Mouse (Mus musculus): ENCODE data around the gene Ofd1. TPM values are rescaled to one million over a fixed set of nuclear protein-coding genes. Genes with fewer than 3 reads are reported as not detected.

Gene Ofd1
- total RNA-seq, 2 experiments from 2014 or later = 4.6 to 5.6 TPM

DNA sequence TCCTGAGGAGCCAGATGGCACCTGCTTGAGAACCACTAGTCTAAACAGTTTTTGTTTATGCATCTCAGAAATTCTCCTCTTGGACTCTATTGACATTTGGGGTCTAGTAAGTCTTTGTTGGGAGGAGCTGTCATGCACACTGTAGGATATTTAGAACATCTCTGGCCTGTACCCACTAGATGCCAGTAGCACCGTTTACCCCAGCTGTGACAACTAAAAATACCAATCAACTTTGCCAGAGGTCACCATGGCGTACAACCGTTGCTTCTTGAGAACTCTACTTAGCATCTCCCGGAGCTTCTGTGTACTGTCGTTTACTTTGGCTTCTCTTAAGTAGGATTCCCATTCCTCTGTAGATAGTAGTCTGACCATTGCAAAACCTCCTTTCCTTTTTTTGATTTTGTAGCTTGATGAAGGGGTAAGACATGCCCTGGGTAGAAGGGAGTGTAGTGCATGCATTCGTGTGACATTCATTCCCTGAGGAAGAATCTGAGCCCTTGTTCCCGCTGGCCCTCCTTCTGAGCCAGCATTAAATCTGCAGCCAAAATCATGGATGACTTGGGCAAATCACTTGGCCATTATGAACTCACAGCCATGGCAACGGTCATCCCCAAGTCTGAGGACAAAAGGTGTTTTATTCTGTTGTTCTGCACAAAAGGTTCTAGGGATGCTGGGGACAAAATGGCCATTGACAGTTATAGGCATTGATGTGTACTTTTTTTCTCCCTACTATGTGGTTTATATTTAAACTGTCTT is 74.9 kb downstream of the Ofd1 start:
- intact Hi-C loops (cut with DNase I) = no loop called here
- no peak for DNase-seq (ENCODE audit: low spot score in 2 of 2)

DNA sequence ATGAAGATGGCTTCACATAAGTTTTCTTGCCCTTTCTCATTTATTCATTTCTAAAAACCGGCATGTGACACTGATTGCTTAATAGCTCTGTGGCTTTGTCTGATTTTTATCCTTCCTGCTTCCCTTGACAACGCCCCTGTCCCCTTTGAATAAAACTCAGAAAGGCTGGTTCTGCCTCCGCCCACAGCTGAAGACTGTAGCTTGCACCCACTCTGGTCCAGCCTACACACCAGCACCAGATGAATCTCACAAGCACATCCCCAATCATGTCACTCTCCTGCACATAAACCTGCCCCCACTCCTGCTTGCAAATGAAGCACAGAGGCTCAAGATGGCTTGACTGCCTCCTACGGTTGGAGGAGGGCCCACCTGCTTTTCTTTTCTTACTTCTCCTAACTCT is 80.0 kb downstream of the Ofd1 start:
- intact Hi-C loops (cut with DNase I) = no loop called here
- peak; percentile 46 to 56 for DNase-seq (ENCODE audit: low spot score in 2 of 2)

DNA sequence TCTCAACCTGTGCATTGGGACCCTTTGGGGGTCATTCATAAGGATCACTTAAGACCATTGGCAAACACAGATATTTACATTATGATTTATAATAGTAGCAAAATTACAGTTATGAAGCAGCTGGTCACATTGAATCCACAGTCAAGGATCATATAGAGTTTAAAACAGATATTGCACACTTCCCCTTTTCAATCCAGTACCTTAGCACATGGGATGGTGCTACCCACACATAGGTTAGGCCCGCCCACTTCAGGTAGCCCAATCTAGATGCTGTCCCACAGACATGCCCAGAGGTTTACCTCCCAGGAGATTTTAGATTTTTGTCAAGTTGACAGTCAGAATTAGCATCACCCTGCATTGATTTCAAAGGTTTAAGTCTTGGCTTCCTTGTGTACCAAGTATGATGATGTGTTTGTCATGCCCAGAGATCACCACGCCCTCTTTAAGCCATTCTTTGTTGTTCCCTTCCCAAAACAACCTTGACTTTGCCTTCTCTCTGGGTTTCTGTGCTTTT is 80.5 kb downstream of the Ofd1 start:
- intact Hi-C loops (cut with DNase I) = no loop called here

DNA sequence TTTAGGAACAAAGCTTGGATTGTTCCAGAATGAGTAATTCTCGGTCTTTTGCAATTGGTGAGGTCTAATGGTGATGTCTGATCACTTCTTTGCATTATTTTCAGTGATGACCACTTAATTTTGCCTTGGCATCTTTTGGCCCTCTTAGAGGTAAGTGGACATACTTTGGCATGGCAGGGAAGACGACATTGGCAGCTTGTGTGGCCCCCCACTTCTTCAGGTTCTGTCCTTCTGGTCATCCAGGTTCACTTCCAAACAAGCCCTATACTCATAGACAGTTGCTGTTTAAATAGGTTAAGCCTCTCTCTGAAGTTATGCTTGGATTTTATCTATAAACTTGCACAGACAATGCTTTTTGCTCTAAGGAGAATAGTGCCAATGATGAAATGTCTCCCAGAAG is 81.5 kb downstream of the Ofd1 start:
- intact Hi-C loops (cut with DNase I) = no loop called here
- no peak for DNase-seq (ENCODE audit: low spot score in 2 of 2)

More for the DNA sequence above, 80.5 kb downstream of the Ofd1 start:
- DNase-seq (ENCODE audit: low spot score in 2 of 2) = no peak

DNA sequence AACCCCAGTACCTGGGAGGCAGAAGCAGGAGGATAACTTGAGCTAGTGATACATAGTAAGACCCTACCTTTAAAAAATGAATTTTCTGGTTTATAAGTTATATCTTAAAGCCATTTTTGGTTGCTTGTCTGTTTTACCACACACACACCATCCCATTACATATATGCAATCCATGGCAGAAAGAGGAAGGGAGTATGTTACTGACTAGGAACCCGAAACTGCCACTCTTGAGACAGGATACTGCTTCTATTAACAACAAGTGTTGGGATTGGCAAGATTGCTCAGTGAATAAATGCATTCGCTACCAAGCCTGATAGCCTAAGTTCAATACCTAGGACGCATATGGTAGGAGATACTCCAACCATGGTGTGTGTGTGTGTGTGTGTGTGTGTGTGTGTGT is 84.2 kb downstream of the Ofd1 start:
- DNase-seq (ENCODE audit: low spot score in 2 of 2) = no peak
- intact Hi-C loops (cut with DNase I) = no loop called here

DNA sequence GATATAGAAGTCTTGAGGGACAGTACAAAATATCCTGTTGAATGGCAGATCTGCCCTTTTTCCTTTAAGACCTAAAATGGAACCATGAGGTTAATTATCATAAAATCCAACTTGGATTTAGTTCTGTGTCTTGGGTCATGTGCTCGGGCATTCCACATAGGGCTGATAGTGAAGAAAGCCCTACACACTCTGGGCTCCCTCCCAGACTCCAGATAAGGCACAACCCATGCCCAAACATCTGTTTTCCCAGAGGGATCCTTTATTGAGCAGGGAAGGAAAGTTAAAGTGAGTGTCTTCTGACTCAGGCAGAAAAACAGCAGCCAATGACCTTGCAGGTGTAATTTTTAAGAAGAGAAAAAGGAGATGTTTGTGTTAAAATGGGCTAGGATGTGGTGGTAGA is 85.6 kb downstream of the Ofd1 start:
- intact Hi-C loops (cut with DNase I) = loop anchor here (5.0 kb wide), 1 partner anchor 118 kb away; the partner anchor contains the start of gene Gpm6b
- DNase-seq (ENCODE audit: low spot score in 2 of 2) = no peak

DNA sequence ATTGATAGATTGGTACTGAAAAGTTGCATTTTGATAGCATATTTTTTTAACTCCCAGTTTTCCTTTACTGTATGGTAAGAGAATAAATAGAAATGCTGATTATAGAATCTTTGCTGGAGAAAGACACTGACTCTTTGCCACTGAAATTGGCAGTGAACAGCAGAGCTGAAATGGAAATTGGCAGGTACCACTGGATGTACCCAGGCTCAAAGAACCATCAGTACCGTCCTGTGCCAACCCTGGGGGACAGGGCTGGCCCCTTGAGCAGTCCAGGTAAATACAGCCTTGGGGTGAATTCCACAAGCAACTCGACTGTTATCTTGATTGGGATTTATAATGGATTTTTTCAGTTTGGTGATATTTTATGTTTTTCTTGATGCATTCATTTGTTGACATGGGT is 87.1 kb downstream of the Ofd1 start:
- no peak for DNase-seq (ENCODE audit: low spot score in 2 of 2)
- intact Hi-C loops (cut with DNase I) = loop anchor here (5.0 kb wide), 1 partner anchor 116 kb away; the partner anchor contains the start of gene Gpm6b

DNA sequence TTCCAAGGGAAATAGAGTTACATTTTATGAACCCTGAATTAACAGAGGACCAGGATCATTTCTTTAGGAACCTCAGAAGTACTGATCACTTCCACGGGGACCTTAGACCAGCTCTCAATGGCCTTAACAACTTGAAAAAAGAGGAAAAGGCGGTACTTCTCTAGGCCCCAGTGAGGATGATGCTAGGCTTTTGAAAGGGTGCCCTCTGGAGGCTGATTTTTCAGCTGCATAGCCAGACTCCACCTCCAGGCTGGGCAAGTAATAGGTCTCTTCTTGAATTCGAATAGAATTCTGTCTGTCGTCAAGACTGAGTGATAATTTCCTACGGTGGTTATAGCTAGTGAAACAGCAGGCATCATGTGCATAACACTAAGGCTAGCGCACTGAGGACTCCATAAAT is 88.7 kb downstream of the Ofd1 start:
- peak; percentile 39 to 55 for DNase-seq (ENCODE audit: low spot score in 2 of 2)
- intact Hi-C loops (cut with DNase I) = loop anchor here (5.0 kb wide), 1 partner anchor 114 kb away; the partner anchor contains the start of gene Gpm6b

DNA sequence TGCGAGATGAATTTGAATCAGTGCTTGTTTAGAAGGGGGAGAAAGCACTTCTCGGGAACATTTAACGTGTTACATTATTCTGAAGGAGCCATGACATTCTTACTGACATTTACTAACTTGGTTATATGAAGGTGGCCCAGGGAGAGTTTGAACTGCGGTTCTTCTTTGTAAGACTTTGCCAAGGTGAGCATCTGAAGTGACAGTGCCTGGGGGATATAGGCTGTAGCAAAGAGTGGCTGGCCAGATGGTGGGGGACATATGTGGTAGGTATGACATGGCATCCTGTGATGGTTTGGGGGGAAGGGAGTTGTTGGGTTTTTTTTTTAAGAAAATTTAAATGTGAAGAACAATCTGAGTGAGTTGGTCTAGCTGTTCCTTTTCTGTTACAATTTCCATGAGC is 91.9 kb downstream of the Ofd1 start:
- intact Hi-C loops (cut with DNase I) = loop anchor here (5.0 kb wide), 2 partner anchors 36 to 176 kb away; partner anchors contain the start of gene Gemin8

DNA sequence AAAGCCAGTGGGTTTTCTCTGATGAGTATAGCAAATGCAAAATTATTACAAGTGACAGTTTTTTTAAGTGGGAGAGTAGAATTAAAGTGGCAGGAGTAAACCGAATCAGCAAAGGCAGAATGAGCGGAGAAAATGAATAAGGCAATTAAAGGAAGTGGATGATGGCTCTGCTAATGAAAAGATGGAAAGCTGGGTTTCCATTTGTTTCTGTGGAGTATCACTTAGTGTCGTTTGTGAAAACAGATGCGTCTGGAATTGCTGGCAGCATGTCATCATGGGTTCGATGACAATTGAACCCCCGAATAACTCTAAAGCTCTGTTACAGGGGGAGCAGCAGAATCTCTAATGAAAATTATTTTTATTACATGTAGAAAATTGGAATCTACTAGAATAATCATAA is 92.4 kb downstream of the Ofd1 start:
- intact Hi-C loops (cut with DNase I) = loop anchor here (5.0 kb wide), 2 partner anchors 36 to 176 kb away; partner anchors contain the start of gene Gemin8
- DNase-seq (ENCODE audit: low spot score in 2 of 2) = no peak

More for the DNA sequence above, 91.9 kb downstream of the Ofd1 start:
- DNase-seq (ENCODE audit: low spot score in 2 of 2) = no peak

DNA sequence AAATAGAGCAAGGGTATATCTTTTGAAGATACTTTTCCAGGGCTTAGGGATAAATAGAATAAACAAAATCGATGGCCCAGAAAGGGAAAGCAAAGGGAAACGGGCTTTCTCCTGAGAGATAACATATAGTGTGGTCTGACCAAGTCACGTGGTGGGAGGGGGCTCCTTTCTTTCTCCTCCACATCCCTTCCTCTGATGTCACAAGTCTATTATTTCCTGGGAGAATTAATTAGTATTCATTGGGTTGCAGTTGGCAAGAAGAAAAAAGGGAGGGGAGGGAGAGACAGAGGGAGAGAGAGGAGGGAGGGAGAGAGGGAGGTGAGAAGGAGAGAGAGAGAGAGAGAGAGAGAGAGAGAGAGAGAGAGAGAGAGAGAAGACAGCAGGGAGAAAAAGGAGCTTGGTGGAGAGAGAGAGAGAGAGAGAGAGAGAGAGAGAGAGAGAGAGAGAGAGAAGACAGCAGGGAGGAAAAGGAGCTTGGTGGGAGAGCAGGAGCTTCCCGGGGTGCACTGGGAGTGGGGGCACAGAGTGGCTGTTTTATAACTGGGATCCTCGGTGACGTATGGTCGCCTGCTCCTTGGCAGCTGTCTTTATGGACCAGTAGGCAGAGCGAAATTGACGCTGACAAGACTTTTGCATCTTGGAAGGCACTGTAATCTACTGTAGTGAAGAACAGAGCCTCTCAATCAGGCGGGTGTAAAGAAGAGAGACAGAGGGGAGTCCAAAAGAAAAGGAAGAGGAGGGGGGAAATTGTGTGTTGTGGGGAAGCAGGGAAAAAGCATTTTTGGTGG is 96.1 kb downstream of the Ofd1 start:
- intact Hi-C loops (cut with DNase I) = loop anchor here (5.0 kb wide), 2 partner anchors 32 to 172 kb away; partner anchors contain the start of gene Gemin8
- DNase-seq (ENCODE audit: low spot score in 2 of 2) = peak; percentile 55 to 59

DNA sequence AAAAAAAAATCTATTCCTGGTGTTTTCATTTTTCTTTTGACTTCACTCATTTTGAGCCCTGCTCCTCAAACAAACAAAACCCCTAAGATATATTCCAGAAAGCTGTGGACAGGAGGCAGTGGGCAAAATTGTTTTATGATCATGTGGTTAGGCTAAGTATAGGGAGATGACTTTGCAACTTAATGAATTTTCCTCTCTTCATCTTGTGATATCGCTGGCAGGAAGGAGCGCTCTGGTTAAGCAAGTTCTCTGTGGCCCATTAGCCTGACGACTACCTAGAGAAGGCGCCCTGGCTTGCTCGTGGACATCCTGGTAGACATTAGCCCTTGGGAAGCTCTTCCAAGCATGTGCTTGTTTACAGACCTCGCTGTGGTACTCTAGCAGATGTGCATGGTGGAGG is 98.7 kb downstream of the Ofd1 start:
- intact Hi-C loops (cut with DNase I) = no loop called here
- no peak for DNase-seq (ENCODE audit: low spot score in 2 of 2)

Other genes starting within 250 kb of the Ofd1 start
- 100 to 1,000 TPM; 654 to 678 TPM for gene Gpm6b, start 201.8 kb downstream of the Ofd1 start, total RNA-seq (2021)
- gene Trappc2, start 130 bp downstream of the Ofd1 start, total RNA-seq (2021) = 10 to 100 TPM; 45.6 to 51.6 TPM
- gene Rab9, start 39.2 kb upstream of the Ofd1 start, total RNA-seq (2021) = 10 to 100 TPM; 31.5 to 37.0 TPM
- 1 to 10 TPM; 1.7 to 2.2 TPM for gene Tceanc, start 77.9 kb upstream of the Ofd1 start, total RNA-seq (2021)
- gene Egfl6, start 145.0 kb upstream of the Ofd1 start, total RNA-seq (2021) = 1 to 10 TPM; 2.5 to 2.8 TPM